Mouse (Mus musculus) olfactory bulb, adult 2 months (tissue): Measurements from ENCODE around the gene Foxa3.

ENCODE experiments used
- CTCF ChIP-seq: fragments of 200-500 bp; IDR thresholded peaks from 2 replicates; pipeline ENCODE4 v1.5.1; 2012; ENCODE audit warnings: low read depth, mild to moderate bottlenecking, low read length, moderate library complexity; ENCODE audit not compliant: insufficient read depth
- POLR2A ChIP-seq: fragments of 200-500 bp; IDR thresholded peaks from 2 replicates; pipeline ENCODE4 v1.6.1; 2012; ENCODE audit warnings: mild to moderate bottlenecking, low read depth, low read length, moderate library complexity; ENCODE audit not compliant: insufficient read depth

GRCm38 (mm10) chr7:19012025-19012621 lies 11.2 kb downstream of the Foxa3 start:
- TF ChIP-seq CTCF (no peak), POLR2A (no peak)
